Mouse (Mus musculus) kidney, embryonic 14.5 days (tissue): ENCODE measurements around the gene Psg19. TPM values are rescaled to one million over a fixed set of nuclear protein-coding genes. Genes with fewer than 3 reads are reported as not detected.

ENCODE experiments used
- ATAC-seq: fragments of 200-750 bp; cut with Nextera tagmentation; 2 replicates; pipeline ENCODE4 v1.8.0; 2017; ENCODE audit warnings: moderate number of reproducible peaks, mild to moderate bottlenecking, moderate TSS enrichment, moderate library complexity; ENCODE audit not compliant: low FRiP score, low TSS enrichment
- H3K27ac ChIP-seq: fragments of 300-500 bp; sonication (generic); 2 replicates; pipeline ENCODE4 v1.5.1; 2014; ENCODE audit warnings: low read depth, mild to moderate bottlenecking, low read length, moderate library complexity, mixed read lengths
- H3K27me3 ChIP-seq: fragments of 300-500 bp; sonication (generic); 2 replicates; pipeline ENCODE4 v1.6.1; 2014; ENCODE audit warnings: mild to moderate bottlenecking, low read length; ENCODE audit not compliant: control insufficient read depth, insufficient read depth
- H3K36me3 ChIP-seq: fragments of 300-500 bp; sonication (generic); 2 replicates; pipeline ENCODE4 v1.6.1; 2014; ENCODE audit warnings: low read length, mixed read lengths; ENCODE audit not compliant: control insufficient read depth, insufficient read depth
- H3K4me1 ChIP-seq: fragments of 300-500 bp; sonication (generic); 2 replicates; pipeline ENCODE4 v1.6.1; 2014; ENCODE audit warnings: low read length, mixed read lengths; ENCODE audit not compliant: control insufficient read depth, insufficient read depth
- H3K4me2 ChIP-seq: fragments of 300-500 bp; sonication (generic); replicated peaks from 2 replicates; pipeline ENCODE4 v1.6.1; 2014; ENCODE audit warnings: low read depth, mild to moderate bottlenecking, low read length
- H3K4me3 ChIP-seq: fragments of 300-500 bp; sonication (generic); 2 replicates; pipeline ENCODE4 v1.5.1; 2014; ENCODE audit warnings: mild to moderate bottlenecking, low read length
- H3K9ac ChIP-seq: fragments of 300-500 bp; sonication (generic); 2 replicates; pipeline ENCODE4 v1.6.1; 2014; ENCODE audit warnings: low read depth, mild to moderate bottlenecking, low read length, moderate library complexity
- H3K9me3 ChIP-seq: fragments of 300-500 bp; sonication (generic); 2 replicates; pipeline ENCODE4 v1.6.1; 2016; ENCODE audit warnings: low read length; ENCODE audit not compliant: control insufficient read depth
- WGBS: fragments of 180-500 bp; shearing (Covaris S2); extraction: QIAGEN DNeasy Blood & Tissue Kit; methylation state at CpG from one replicate; pipeline ENCODE4 v1.1.7; 2014; 5-methylcytosine and 5-hydroxymethylcytosine counted together
- polyA plus RNA-seq: library from polyadenylated mRNA; unstranded; fragments of >200 nt; fragmentation: Nextera tagmentation; extraction: Ambion mirVana; gene quantifications from 2 replicates; pipeline ENCODE4 v1.2.1, GENCODE M21; 2014

Gene Psg19
- polyA plus RNA-seq: not detected in 2 replicates

- H3K27ac ChIP-seq: no peak within 1 kb of the TSS
- no peak within 1 kb of the TSS for H3K4me2 ChIP-seq
- no peaks in the 10 kb centered on the region for H3K9me3 ChIP-seq
- no peak for ATAC-seq
- H3K4me1 ChIP-seq: no peaks in the 10 kb centered on the region
- 91% methylated on average over 1 of the region's 1 CpGs for WGBS
- H3K9ac ChIP-seq: no peak within 1 kb of the TSS
- no peak within 1 kb of the TSS for H3K4me3 ChIP-seq
- H3K27me3 ChIP-seq: no peaks in the 10 kb centered on the region
- H3K36me3 ChIP-seq: no peaks in the 10 kb centered on the region
Measured at GRCm38 (mm10) chr7:18798420-18798819, at the start of gene Psg19. Gene Psg19 (minus strand): TSS chr7:18798520.

GRCm38 (mm10) chr7:18844811-18845210 lies 46.5 kb upstream of the Psg19 start:
- H3K4me3 ChIP-seq: no peak overlapping the region
- 22% methylated on average over 5 of the region's 5 CpGs for WGBS
- ATAC-seq: no peak

GRCm38 (mm10) chr7:18841174-18841567 lies 42.9 kb upstream of the Psg19 start:
- H3K9me3 ChIP-seq: no peaks in the 10 kb centered on the region
- 75% methylated on average over 1 of the region's 1 CpGs for WGBS
- peak overlapping the region; percentile 32 for H3K4me2 ChIP-seq
- H3K4me3 ChIP-seq: peak overlapping the region; percentile 12; the same call in 1 of the 2 replicates
- no peaks in the 10 kb centered on the region for H3K27me3 ChIP-seq
- no peak overlapping the region for H3K9ac ChIP-seq
- no peak overlapping the region for H3K27ac ChIP-seq
- peak; percentile 15; the same call in 1 of the 2 replicates for ATAC-seq
- H3K36me3 ChIP-seq: no peaks in the 10 kb centered on the region
- H3K4me1 ChIP-seq: 0 out of 2 replicates have a peak, but pooled peaks cover 2% of the 10 kb centered on the region

More at GRCm38 (mm10) chr7:18844811-18845210, 46.5 kb upstream of the Psg19 start:
- Histone ChIP-seq H3K4me1 (0 out of 2 replicates have a peak, but pooled peaks cover 2% of the 10 kb centered on the region), H3K27ac (no peak overlapping the region), H3K4me2 (no peak overlapping the region), H3K9me3 (no peaks in the 10 kb centered on the region), H3K27me3 (no peaks in the 10 kb centered on the region), H3K36me3 (no peaks in the 10 kb centered on the region), H3K9ac (no peak overlapping the region)

GRCm38 (mm10) chr7:18840386-18841173 lies 42.3 kb upstream of the Psg19 start:
- peak overlapping the region; percentile 44 for H3K9ac ChIP-seq
- peak overlapping the region; percentile 32; the same call in 1 of the 2 replicates for H3K4me3 ChIP-seq
- peak overlapping the region; percentile 47 for H3K4me2 ChIP-seq
- no peaks in the 10 kb centered on the region for H3K9me3 ChIP-seq
- no peaks in the 10 kb centered on the region for H3K27me3 ChIP-seq
- H3K4me1 ChIP-seq: 0 out of 2 replicates have a peak, but pooled peaks cover 2% of the 10 kb centered on the region
- peak overlapping the region; percentile 88 for H3K27ac ChIP-seq
- peak; percentile 88 for ATAC-seq
- no peaks in the 10 kb centered on the region for H3K36me3 ChIP-seq
- WGBS: 5% methylated on average over 14 of the region's 17 CpGs

GRCm38 (mm10) chr7:18839865-18840264 lies 41.5 kb upstream of the Psg19 start, which contains the start of gene Mill2:
Gene Mill2 (plus strand): TSS chr7:18839966.
- H3K4me1 ChIP-seq: 0 out of 2 replicates have a peak, but pooled peaks cover 2% of the 10 kb centered on the region
- peak; percentile 33; the same call in 1 of the 2 replicates for ATAC-seq
- H3K36me3 ChIP-seq: no peaks in the 10 kb centered on the region
- H3K4me3 ChIP-seq: peak within 1 kb of the TSS; percentile 32; the same call in 1 of the 2 replicates
- no peaks in the 10 kb centered on the region for H3K9me3 ChIP-seq
- H3K4me2 ChIP-seq: peak within 1 kb of the TSS; percentile 47
- peak within 1 kb of the TSS; percentile 44 for H3K9ac ChIP-seq
- H3K27ac ChIP-seq: peak within 1 kb of the TSS; percentile 88
- H3K27me3 ChIP-seq: no peaks in the 10 kb centered on the region
- WGBS: 22% methylated on average over 3 of the region's 3 CpGs

GRCm38 (mm10) chr7:18832298-18832697 lies 34.0 kb upstream of the Psg19 start:
- Histone ChIP-seq H3K4me2 (no peak overlapping the region), H3K9ac (no peak overlapping the region), H3K4me1 (no peaks in the 10 kb centered on the region), H3K36me3 (no peaks in the 10 kb centered on the region), H3K4me3 (no peak overlapping the region), H3K27ac (no peak overlapping the region), H3K27me3 (no peaks in the 10 kb centered on the region), H3K9me3 (no peaks in the 10 kb centered on the region; the same call in 1 of the 2 replicates)
- no peak for ATAC-seq
- WGBS: 40% methylated on average over 13 of the region's 13 CpGs

GRCm38 (mm10) chr7:18829545-18829944 lies 31.2 kb upstream of the Psg19 start:
- H3K4me1 ChIP-seq: no peaks in the 10 kb centered on the region
- no peak overlapping the region for H3K4me3 ChIP-seq
- 92% methylated on average over 7 of the region's 7 CpGs for WGBS
- H3K9ac ChIP-seq: no peak overlapping the region
- no peaks in the 10 kb centered on the region for H3K36me3 ChIP-seq
- no peaks in the 10 kb centered on the region for H3K27me3 ChIP-seq
- ATAC-seq: no peak
- no peak overlapping the region for H3K27ac ChIP-seq
- H3K4me2 ChIP-seq: no peak overlapping the region
- H3K9me3 ChIP-seq: no peaks in the 10 kb centered on the region; the same call in 1 of the 2 replicates

- 73% methylated on average over 9 of the region's 9 CpGs for WGBS
Measured at GRCm38 (mm10) chr7:18828592-18828991, 30.3 kb upstream of the Psg19 start.

More at GRCm38 (mm10) chr7:18828592-18828991, 30.3 kb upstream of the Psg19 start:
- H3K4me3 ChIP-seq: no peak overlapping the region
- no peaks in the 10 kb centered on the region; the same call in 1 of the 2 replicates for H3K9me3 ChIP-seq
- no peaks in the 10 kb centered on the region for H3K27me3 ChIP-seq
- no peak overlapping the region for H3K9ac ChIP-seq
- no peaks in the 10 kb centered on the region for H3K4me1 ChIP-seq
- H3K27ac ChIP-seq: no peak overlapping the region
- no peaks in the 10 kb centered on the region for H3K36me3 ChIP-seq
- no peak overlapping the region for H3K4me2 ChIP-seq
- ATAC-seq: no peak
